Mouse (Mus musculus) thymus, adult 2 months (tissue): ENCODE results near the gene Erbb3.
"Not testable (repeated sequence)": the region's sequence is repeated elsewhere in the genome, so short reads cannot be mapped to it uniquely, and the experiment has no call there.

ENCODE experiments used
- CTCF ChIP-seq: fragments of 200-500 bp; IDR thresholded peaks from 2 replicates; pipeline ENCODE4 v1.5.1; 2012; ENCODE audit warnings: mild to moderate bottlenecking, control low read depth, low read length, moderate library complexity, borderline replicate concordance; ENCODE audit not compliant: control insufficient read depth, poor library complexity, insufficient read depth; ENCODE audit errors: extremely low read depth
- POLR2A ChIP-seq: fragments of 200-500 bp; IDR thresholded peaks from 2 replicates; pipeline ENCODE4 v1.6.1; 2012; ENCODE audit warnings: mild to moderate bottlenecking, low read length, control low read depth, moderate library complexity; ENCODE audit not compliant: control insufficient read depth, poor library complexity, insufficient read depth; ENCODE audit errors: extremely low read depth

- not testable (repeated sequence) for TF ChIP-seq POLR2A, CTCF
Observed at GRCm38 (mm10) chr10:128623106-128623613, 33.7 kb upstream of the Erbb3 start.
